Mouse (Mus musculus): ENCODE measurements at regions not wholly inside any gene's neighbourhood (a gene's known extent, or its start where the extent isn't known, plus 50 kb on each side); places are given as distances from the start of the nearest gene placed in this dataset.

DNA sequence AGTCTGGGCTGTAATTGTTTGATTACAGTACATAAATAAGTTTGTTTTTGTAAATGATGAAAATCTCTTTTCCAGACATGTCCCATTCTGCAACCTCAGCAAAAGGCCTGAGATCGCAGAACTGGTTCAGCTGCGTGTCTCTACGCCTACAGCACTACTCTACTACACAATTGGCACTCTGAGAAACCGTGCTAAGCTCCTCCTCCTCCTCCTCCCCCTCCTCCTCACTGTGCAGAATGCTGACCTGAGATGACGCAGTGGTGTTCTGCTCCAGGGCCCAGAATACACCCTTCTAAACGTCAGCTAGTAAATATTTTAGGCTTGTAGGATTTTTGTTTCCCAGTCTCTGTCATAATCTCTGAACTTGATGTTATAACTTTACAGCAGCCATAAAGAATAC lies 724.2 kb downstream of the Ntrk3 start:
- DNase-seq (ENCODE audit: low spot score) (no peak), ATAC-seq (ENCODE audit: low FRiP score, low TSS enrichment) (no peak)
- Histone ChIP-seq H3K4me1 (replicated peaks; ENCODE audit: control insufficient read depth, insufficient read depth) (no peaks in the 10 kb centered on the region), H3K27ac (replicated peaks) (no peak overlapping the region), H3K4me2 (replicated peaks; ENCODE audit: low read depth) (no peak overlapping the region), H3K4me3 (ENCODE audit: low read depth, low read length) (no peak overlapping the region), H3K9ac (ENCODE audit: low read length) (no peak overlapping the region), H3K27me3 (ENCODE audit: control insufficient read depth, insufficient read depth, low read length) (no peaks in the 10 kb centered on the region), H3K9me3 (ENCODE audit: control insufficient read depth, low read length) (no peaks in the 10 kb centered on the region), H3K36me3 (ENCODE audit: control insufficient read depth, insufficient read depth, low read length) (no peaks in the 10 kb centered on the region)
- WGBS = 47% methylated on average over 6 of the region's 6 CpGs
- TF ChIP-seq EP300 (optimal IDR thresholded peaks at IDR 0.05) (no peak), CTCF (IDR thresholded peaks at IDR 0.05; ENCODE audit: low read depth) (no peak)

GRCm38 (mm10) chr7:78003086-78003485 lies 734.7 kb downstream of the Ntrk3 start:
- H3K9ac ChIP-seq (ENCODE audit: low read length) = no peak overlapping the region
- no peaks in the 10 kb centered on the region for H3K4me1 ChIP-seq (replicated peaks; ENCODE audit: control insufficient read depth, insufficient read depth)
- H3K27ac ChIP-seq (replicated peaks) = no peak overlapping the region
- no peaks in the 10 kb centered on the region for H3K27me3 ChIP-seq (ENCODE audit: control insufficient read depth, insufficient read depth, low read length)
- TF ChIP-seq CTCF (IDR thresholded peaks at IDR 0.05; ENCODE audit: low read depth) = no peak
- TF ChIP-seq EP300 (optimal IDR thresholded peaks at IDR 0.05) = no peak
- no peaks in the 10 kb centered on the region for H3K9me3 ChIP-seq (ENCODE audit: control insufficient read depth, low read length)
- WGBS = 65% methylated on average over 2 of the region's 2 CpGs
- no peak overlapping the region for H3K4me2 ChIP-seq (replicated peaks; ENCODE audit: low read depth)
- ATAC-seq (ENCODE audit: low FRiP score, low TSS enrichment) = no peak
- no peaks in the 10 kb centered on the region for H3K36me3 ChIP-seq (ENCODE audit: control insufficient read depth, insufficient read depth, low read length)
- H3K4me3 ChIP-seq (ENCODE audit: low read depth, low read length) = no peak overlapping the region
- DNase-seq (ENCODE audit: low spot score) = no peak

- Histone ChIP-seq H3K4me3 (ENCODE audit: low read depth, low read length) (no peak overlapping the region), H3K36me3 (ENCODE audit: control insufficient read depth, insufficient read depth, low read length) (no peaks in the 10 kb centered on the region), H3K27me3 (ENCODE audit: control insufficient read depth, insufficient read depth, low read length) (no peaks in the 10 kb centered on the region), H3K9ac (ENCODE audit: low read length) (no peak overlapping the region), H3K9me3 (ENCODE audit: control insufficient read depth, low read length) (no peaks in the 10 kb centered on the region), H3K4me2 (replicated peaks; ENCODE audit: low read depth) (no peak overlapping the region), H3K4me1 (replicated peaks; ENCODE audit: control insufficient read depth, insufficient read depth) (no peaks in the 10 kb centered on the region), H3K27ac (replicated peaks) (no peak overlapping the region)
- DNase-seq (ENCODE audit: low spot score) (no peak), ATAC-seq (ENCODE audit: low FRiP score, low TSS enrichment) (no peak)
- WGBS = 73% methylated on average over 2 of the region's 2 CpGs
- TF ChIP-seq EP300 (optimal IDR thresholded peaks at IDR 0.05) (no peak), CTCF (IDR thresholded peaks at IDR 0.05; ENCODE audit: low read depth) (no peak)
Measured at GRCm38 (mm10) chr7:77993840-77994239, 744.0 kb downstream of the Ntrk3 start.

DNA sequence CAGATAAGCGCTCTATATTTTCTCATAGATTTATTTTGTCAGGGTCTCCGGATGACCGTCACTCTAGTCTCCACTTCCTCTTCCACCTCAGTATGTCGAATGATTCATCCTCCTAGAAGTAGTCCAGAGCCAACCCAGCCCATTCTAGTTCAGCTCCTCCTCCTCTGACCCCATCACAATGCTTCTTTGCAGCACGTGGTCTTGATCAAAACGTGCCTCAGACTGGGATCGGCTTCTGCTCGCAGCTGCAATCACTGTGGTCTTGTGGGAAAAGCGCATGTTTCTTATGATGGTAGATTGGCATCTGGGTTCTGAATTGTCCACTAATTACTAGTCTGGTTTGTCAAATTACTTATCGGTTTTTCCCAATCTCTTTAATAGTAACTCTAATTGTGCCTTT lies 747.7 kb downstream of the Ntrk3 start:
- no peaks in the 10 kb centered on the region for H3K27me3 ChIP-seq (ENCODE audit: control insufficient read depth, insufficient read depth, low read length)
- TF ChIP-seq EP300 (optimal IDR thresholded peaks at IDR 0.05) (no peak), CTCF (IDR thresholded peaks at IDR 0.05; ENCODE audit: low read depth) (no peak)
- H3K9ac ChIP-seq (ENCODE audit: low read length) = no peak overlapping the region
- H3K4me2 ChIP-seq (replicated peaks; ENCODE audit: low read depth) = no peak overlapping the region
- WGBS = 62% methylated on average over 10 of the region's 10 CpGs
- H3K4me1 ChIP-seq (replicated peaks; ENCODE audit: control insufficient read depth, insufficient read depth) = no peaks in the 10 kb centered on the region
- H3K4me3 ChIP-seq (ENCODE audit: low read depth, low read length) = no peak overlapping the region
- H3K27ac ChIP-seq (replicated peaks) = no peak overlapping the region
- DNase-seq (ENCODE audit: low spot score) = no peak
- H3K9me3 ChIP-seq (ENCODE audit: control insufficient read depth, low read length) = no peaks in the 10 kb centered on the region
- no peak for ATAC-seq (ENCODE audit: low FRiP score, low TSS enrichment)
- H3K36me3 ChIP-seq (ENCODE audit: control insufficient read depth, insufficient read depth, low read length) = no peaks in the 10 kb centered on the region

DNA sequence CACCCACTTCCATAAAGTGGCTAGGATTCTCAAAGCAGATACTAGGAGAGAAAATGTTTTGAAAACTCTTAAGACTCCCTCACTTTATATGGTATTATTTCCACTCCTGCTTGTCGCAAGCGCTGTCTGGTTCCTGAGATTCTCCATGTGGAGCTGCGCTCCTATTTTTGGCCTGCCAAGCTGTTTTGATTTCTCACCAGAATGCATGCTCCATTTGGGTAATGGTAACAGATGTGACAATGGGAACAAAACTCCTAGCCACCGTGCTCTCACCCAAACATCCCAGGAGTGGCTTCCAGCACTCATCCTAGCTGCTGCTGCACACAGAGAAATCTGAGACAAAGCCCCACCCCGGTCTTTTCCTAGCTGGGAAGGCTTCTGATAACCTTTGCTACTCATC lies 749.6 kb downstream of the Ntrk3 start:
- WGBS = 39% methylated on average over 5 of the region's 5 CpGs
- DNase-seq (ENCODE audit: low spot score) = no peak
- H3K36me3 ChIP-seq (ENCODE audit: control insufficient read depth, insufficient read depth, low read length) = no peaks in the 10 kb centered on the region
- no peak for ATAC-seq (ENCODE audit: low FRiP score, low TSS enrichment)
- no peak overlapping the region for H3K9ac ChIP-seq (ENCODE audit: low read length)
- TF ChIP-seq EP300 (optimal IDR thresholded peaks at IDR 0.05) = no peak
- H3K4me3 ChIP-seq (ENCODE audit: low read depth, low read length) = no peak overlapping the region
- H3K4me2 ChIP-seq (replicated peaks; ENCODE audit: low read depth) = no peak overlapping the region
- no peak overlapping the region for H3K27ac ChIP-seq (replicated peaks)
- no peaks in the 10 kb centered on the region for H3K4me1 ChIP-seq (replicated peaks; ENCODE audit: control insufficient read depth, insufficient read depth)
- H3K9me3 ChIP-seq (ENCODE audit: control insufficient read depth, low read length) = no peaks in the 10 kb centered on the region
- no peaks in the 10 kb centered on the region for H3K27me3 ChIP-seq (ENCODE audit: control insufficient read depth, insufficient read depth, low read length)

DNA sequence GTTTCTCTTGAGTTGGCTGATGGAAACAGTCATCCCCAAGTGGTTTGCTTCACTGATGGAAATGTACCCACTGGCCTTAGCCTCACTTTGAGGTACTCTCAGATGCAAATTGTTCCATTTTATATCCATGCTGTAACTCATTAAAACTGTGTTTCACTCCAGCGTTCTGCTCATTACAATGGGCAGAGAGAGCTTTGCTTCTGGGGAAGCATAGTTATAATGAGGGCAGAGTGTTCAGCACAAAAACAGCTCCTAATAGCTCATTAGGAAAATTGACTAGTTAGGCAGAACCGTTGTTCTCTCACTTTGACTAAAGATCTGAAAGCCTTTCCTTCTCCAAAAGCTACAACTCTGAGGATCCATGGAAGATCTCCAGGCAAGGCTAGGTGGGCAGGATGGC lies 771.2 kb downstream of the Ntrk3 start:
- H3K27me3 ChIP-seq (ENCODE audit: control insufficient read depth, insufficient read depth, low read length) = no peaks in the 10 kb centered on the region
- TF ChIP-seq EP300 (optimal IDR thresholded peaks at IDR 0.05) (no peak), CTCF (IDR thresholded peaks at IDR 0.05; ENCODE audit: low read depth) (no peak)
- 79% methylated on average over 2 of the region's 2 CpGs for WGBS
- H3K4me3 ChIP-seq (ENCODE audit: low read depth, low read length) = no peak overlapping the region
- ATAC-seq (ENCODE audit: low FRiP score, low TSS enrichment) (no peak), DNase-seq (ENCODE audit: low spot score) (no peak)
- no peaks in the 10 kb centered on the region for H3K36me3 ChIP-seq (ENCODE audit: control insufficient read depth, insufficient read depth, low read length)
- H3K9me3 ChIP-seq (ENCODE audit: control insufficient read depth, low read length) = no peaks in the 10 kb centered on the region
- no peaks in the 10 kb centered on the region for H3K4me1 ChIP-seq (replicated peaks; ENCODE audit: control insufficient read depth, insufficient read depth)
- H3K27ac ChIP-seq (replicated peaks) = no peak overlapping the region
- H3K4me2 ChIP-seq (replicated peaks; ENCODE audit: low read depth) = no peak overlapping the region
- no peak overlapping the region for H3K9ac ChIP-seq (ENCODE audit: low read length)

All from stomach, postnatal 0 days (tissue).